Mouse (Mus musculus) limb, embryonic 13.5 days (tissue): ENCODE measurements around the gene Ubap2. TPM values are rescaled to one million over a fixed set of nuclear protein-coding genes. Genes with fewer than 3 reads are reported as not detected.

Experiments used
- ATAC-seq: fragments of 200-750 bp; cut with Nextera tagmentation; 2 replicates; pipeline ENCODE4 v1.8.0; 2017; ENCODE audit warnings: low read depth, moderate number of reproducible peaks, moderate TSS enrichment; ENCODE audit not compliant: low FRiP score
- H3K27ac ChIP-seq: fragments of 300-500 bp; sonication (generic); 2 replicates; pipeline ENCODE4 v1.5.1; 2015; ENCODE audit warnings: inconsistent platforms, mild to moderate bottlenecking, moderate library complexity
- H3K27me3 ChIP-seq: fragments of 300-500 bp; sonication (generic); 2 replicates; pipeline ENCODE4 v1.6.1; 2015; ENCODE audit warnings: mild to moderate bottlenecking, inconsistent platforms
- H3K36me3 ChIP-seq: fragments of 300-500 bp; sonication (generic); 2 replicates; pipeline ENCODE4 v1.6.1; 2015; ENCODE audit warnings: inconsistent platforms, mild to moderate bottlenecking, moderate library complexity
- H3K4me1 ChIP-seq: fragments of 300-500 bp; sonication (generic); 2 replicates; pipeline ENCODE4 v1.6.1; 2015; ENCODE audit warnings: inconsistent platforms
- H3K4me2 ChIP-seq: fragments of 300-500 bp; sonication (generic); replicated peaks from 2 replicates; pipeline ENCODE4 v1.6.1; 2015; ENCODE audit warnings: inconsistent platforms, mild to moderate bottlenecking, moderate library complexity
- H3K4me3 ChIP-seq: fragments of 300-500 bp; sonication (generic); 2 replicates; pipeline ENCODE4 v1.5.1; 2015; ENCODE audit warnings: moderate library complexity, mild to moderate bottlenecking, inconsistent platforms
- H3K9ac ChIP-seq: fragments of 300-500 bp; sonication (generic); 2 replicates; pipeline ENCODE4 v1.6.1; 2015; ENCODE audit warnings: mild to moderate bottlenecking, inconsistent platforms
- H3K9me3 ChIP-seq: fragments of 300-500 bp; sonication (generic); 2 replicates; pipeline ENCODE4 v1.6.1; 2016; ENCODE audit warnings: inconsistent platforms
- WGBS: fragments of 180-500 bp; shearing (Covaris S2); methylation state at CpG from one replicate; pipeline ENCODE4 v1.1.7; 2015; 5-methylcytosine and 5-hydroxymethylcytosine counted together
- polyA plus RNA-seq: library from polyadenylated mRNA; unstranded; fragments of >200 nt; fragmentation: Nextera tagmentation; extraction: Ambion mirVana; gene quantifications from 2 replicates; pipeline ENCODE4 v1.2.1, GENCODE M21; 2015

Gene Ubap2
- polyA plus RNA-seq, 1 experiment from 2014 or later, result 65.2 TPM

DNA sequence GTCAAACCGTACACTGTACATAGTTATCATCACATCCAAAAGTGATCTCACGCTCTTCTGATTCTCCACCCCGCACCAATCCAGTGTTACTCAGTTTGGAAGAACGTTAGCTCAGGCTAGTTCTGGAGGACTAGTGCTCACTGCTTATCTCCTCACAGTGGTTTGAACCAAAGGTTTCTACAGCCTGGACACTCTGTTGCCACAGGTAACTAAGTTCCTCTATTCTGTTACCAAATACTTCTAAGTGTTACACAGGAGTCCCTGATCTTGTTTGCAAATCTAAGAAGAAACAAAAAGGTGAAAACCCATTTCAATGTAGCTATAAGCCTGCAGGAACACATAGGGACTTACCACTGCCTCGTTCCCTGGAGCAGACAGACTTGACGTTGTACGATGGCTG, 21.0 kb upstream of the Ubap2 start:
- Histone ChIP-seq H3K4me2 (no peak overlapping the region), H3K9me3 (no peaks in the 10 kb centered on the region), H3K27ac (no peak overlapping the region), H3K9ac (no peak overlapping the region), H3K4me1 (no peaks in the 10 kb centered on the region), H3K36me3 (peaks cover 98% of the 10 kb centered on the region), H3K27me3 (no peaks in the 10 kb centered on the region), H3K4me3 (no peak overlapping the region)
- 96% methylated on average over 7 of the region's 7 CpGs for WGBS
- ATAC-seq, result no peak

DNA sequence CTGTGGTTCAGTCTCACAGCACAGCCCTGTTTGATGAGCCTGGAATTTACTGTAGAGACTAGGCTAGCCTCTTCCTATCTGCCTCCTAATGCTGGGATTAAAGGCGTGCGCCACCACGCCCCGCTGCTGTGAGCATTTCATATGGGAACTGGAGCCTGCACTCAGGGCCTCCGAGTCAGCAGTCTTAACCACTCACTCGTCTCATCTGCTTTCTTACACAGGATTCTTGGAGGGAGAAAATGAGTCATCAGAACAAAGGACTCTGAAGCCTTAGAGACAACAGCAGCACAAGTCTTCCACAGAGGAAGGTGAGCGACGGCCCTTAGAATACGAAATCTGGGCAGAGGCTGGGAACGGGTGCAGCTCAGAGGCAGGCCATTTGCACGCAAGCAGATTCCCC, 20.6 kb upstream of the Ubap2 start:
- Histone ChIP-seq H3K9me3 (no peaks in the 10 kb centered on the region), H3K9ac (no peak overlapping the region), H3K36me3 (peaks cover 98% of the 10 kb centered on the region), H3K27ac (no peak overlapping the region), H3K4me1 (no peaks in the 10 kb centered on the region), H3K4me2 (no peak overlapping the region), H3K27me3 (no peaks in the 10 kb centered on the region), H3K4me3 (no peak overlapping the region)
- ATAC-seq, result no peak
- 93% methylated on average over 11 of the region's 11 CpGs for WGBS

DNA sequence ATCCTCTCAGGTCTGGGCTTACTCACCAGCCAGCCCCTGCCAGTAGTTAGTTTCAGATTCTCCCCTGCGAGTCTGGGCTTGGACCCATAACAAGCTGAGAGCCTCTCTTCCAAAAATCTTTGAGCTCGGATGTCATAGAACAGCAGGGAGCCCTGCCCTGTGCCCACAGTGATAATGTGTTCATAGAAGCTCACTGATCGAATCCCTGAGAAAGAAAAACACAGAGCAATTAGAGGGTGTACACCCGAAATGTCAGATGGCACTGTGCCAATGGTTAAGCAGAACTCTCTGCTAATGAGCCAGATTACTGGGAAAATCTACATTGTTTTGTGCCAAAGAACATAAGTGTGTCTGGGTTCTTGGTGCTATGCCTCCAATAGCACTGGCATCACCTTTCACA, 19.0 kb upstream of the Ubap2 start:
- 81% methylated on average over 4 of the region's 4 CpGs for WGBS
- Histone ChIP-seq H3K4me1 (peaks cover 9% of the 10 kb centered on the region; the same call in 1 of the 2 replicates), H3K4me2 (no peak overlapping the region), H3K9ac (no peak overlapping the region), H3K27me3 (no peaks in the 10 kb centered on the region), H3K4me3 (no peak overlapping the region), H3K36me3 (peaks cover 86% of the 10 kb centered on the region), H3K9me3 (no peaks in the 10 kb centered on the region), H3K27ac (no peak overlapping the region)
- ATAC-seq, result no peak

DNA sequence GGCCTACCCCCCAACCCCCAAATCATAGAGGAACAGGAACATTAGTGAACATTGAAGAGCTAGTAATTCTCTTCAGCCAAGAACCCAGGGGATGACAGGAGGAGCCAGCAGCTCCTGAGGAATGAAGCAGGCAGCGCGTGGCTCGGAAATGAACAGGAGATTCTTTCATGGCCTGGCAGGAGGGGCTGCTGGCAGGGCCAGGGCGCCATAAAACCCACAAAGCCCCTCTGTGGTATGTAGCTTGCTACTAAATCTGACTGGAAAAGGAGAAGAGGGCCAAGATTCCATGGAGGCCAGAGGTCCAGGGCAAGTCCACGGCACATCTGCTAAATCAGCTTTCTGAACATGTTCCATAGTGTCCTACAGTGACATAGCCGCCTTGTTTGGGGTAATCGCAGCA, 14.9 kb upstream of the Ubap2 start:
- no peaks in the 10 kb centered on the region for H3K9me3 ChIP-seq
- no peaks in the 10 kb centered on the region for H3K27me3 ChIP-seq
- no peak overlapping the region for H3K4me2 ChIP-seq
- H3K36me3 ChIP-seq, result peaks cover 47% of the 10 kb centered on the region
- peak; percentile 75 for ATAC-seq
- H3K4me1 ChIP-seq, result peaks cover 9% of the 10 kb centered on the region; the same call in 1 of the 2 replicates
- no peak overlapping the region for H3K9ac ChIP-seq
- WGBS, result 56% methylated on average over 7 of the region's 7 CpGs
- no peak overlapping the region for H3K4me3 ChIP-seq
- H3K27ac ChIP-seq, result peak overlapping the region; percentile 78; the same call in 1 of the 2 replicates

DNA sequence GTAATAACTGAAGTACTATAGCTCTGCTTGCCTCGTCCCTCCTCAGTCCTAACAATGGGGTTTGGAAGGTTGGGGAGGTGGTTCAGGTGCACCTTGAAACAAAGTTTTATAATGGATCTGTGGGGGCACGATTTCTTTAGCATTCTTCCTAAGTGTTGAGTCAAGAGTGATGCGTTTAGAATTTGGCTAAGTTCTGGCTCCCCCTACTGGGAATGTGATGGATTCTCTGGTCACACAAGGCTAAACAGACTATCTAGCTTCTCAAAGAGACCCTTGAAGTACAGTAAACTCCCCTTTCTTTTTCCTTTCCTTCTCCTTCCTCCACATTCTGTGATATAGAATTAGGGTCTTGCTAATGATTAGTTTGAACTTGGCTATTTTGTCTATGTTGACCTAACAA, 11.5 kb upstream of the Ubap2 start:
- 15% methylated on average over 3 of the region's 3 CpGs for WGBS
- no peaks in the 10 kb centered on the region for H3K27me3 ChIP-seq
- no peak for ATAC-seq

DNA sequence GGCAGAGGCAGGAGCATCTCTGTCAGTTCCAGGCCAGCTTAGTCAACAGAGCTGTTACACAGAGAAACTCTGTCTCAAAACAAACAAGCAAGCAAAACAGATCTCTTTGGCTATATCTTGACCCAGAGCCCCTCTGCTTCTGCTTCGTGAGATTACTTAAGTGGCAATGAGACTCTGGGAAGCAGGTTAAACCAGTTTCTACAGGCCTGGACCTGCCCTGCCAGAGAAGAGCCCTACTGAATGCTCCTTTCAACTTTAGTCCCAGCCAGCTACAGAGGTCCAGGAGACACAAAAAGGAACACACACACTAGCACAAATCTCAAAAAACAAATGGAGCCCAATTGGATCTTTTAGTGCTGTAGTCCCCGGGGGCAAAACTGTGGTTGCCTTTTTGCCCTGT, 9.1 kb upstream of the Ubap2 start:
- 75% methylated on average over 2 of the region's 2 CpGs for WGBS
- Histone ChIP-seq H3K9ac (no peak overlapping the region), H3K4me3 (no peak overlapping the region), H3K4me1 (0 out of 2 replicates have a peak, but pooled peaks cover 3% of the 10 kb centered on the region), H3K9me3 (no peaks in the 10 kb centered on the region), H3K27me3 (no peaks in the 10 kb centered on the region), H3K27ac (no peak overlapping the region), H3K4me2 (no peak overlapping the region), H3K36me3 (no peaks in the 10 kb centered on the region)
- ATAC-seq, result no peak

More for the DNA sequence above, 11.5 kb upstream of the Ubap2 start:
- Histone ChIP-seq H3K9me3 (no peaks in the 10 kb centered on the region), H3K36me3 (peaks cover 13% of the 10 kb centered on the region), H3K4me3 (no peak overlapping the region), H3K9ac (no peak overlapping the region), H3K4me2 (no peak overlapping the region), H3K4me1 (peaks cover 12% of the 10 kb centered on the region; the same call in 1 of the 2 replicates), H3K27ac (no peak overlapping the region)

DNA sequence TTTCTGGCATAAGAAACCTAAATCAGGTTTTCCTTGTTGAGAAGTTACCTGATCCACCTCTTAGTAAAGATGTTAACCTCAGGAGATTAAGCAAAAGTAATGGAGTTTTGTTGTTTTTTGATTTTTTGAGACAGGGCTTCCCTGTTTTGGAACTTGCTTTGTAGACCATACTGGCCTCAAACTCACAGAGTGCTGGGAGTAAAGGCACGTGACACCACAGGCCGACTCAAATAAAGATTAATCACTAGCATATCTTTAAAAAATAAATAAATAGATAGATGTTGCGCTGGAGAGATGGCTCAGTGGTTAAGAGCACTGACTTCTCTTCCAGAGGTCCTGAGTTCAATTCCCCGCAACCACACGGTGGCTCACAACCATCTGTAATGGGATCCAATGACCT, 983 bp upstream of the Ubap2 start:
- H3K4me3 ChIP-seq, result peak overlapping the region; percentile 85
- ATAC-seq, result no peak
- H3K27me3 ChIP-seq, result no peaks in the 10 kb centered on the region
- H3K36me3 ChIP-seq, result peaks cover 4% of the 10 kb centered on the region
- no peaks in the 10 kb centered on the region for H3K9me3 ChIP-seq
- peak overlapping the region; percentile 90 for H3K9ac ChIP-seq
- WGBS, result 76% methylated on average over 5 of the region's 5 CpGs
- H3K4me1 ChIP-seq, result peaks cover 27% of the 10 kb centered on the region
- peak overlapping the region; percentile 94 for H3K27ac ChIP-seq
- H3K4me2 ChIP-seq, result peak overlapping the region; percentile 72

DNA sequence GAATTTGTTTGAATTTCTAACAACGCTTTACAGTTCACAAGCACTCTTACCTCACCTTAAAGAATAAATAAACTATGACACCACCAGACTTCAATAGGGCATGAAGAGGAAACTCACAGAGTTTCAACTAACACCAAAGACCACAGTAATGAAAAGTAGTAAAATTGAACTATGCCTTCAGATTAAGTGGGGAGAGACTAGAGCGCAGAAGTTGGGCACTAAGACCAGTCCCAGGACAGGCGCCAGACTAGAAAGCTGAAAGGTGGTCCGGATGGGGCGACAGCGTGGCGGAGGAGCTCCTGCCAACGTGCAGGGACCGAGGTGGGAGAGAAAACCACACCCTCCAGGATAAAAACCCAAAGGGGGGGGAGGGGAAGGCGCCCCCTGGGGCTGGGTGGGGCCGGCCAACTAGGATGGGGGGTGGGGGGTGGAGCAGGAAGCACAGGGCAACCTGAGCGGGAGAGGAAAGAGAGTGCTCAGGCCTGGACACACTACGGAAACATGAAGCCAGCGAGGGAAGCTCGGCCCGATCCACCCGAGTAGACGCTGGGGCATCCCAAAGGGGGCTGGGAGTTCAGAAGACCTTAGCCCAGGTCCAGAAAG, 466 bp downstream of the Ubap2 start:
- Histone ChIP-seq H3K4me1 (peaks cover 27% of the 10 kb centered on the region), H3K36me3 (peaks cover 18% of the 10 kb centered on the region), H3K27ac (peak overlapping the region; percentile 94), H3K9me3 (no peaks in the 10 kb centered on the region), H3K4me2 (peak overlapping the region; percentile 86), H3K9ac (peak overlapping the region; percentile 90), H3K4me3 (peak overlapping the region; percentile 85), H3K27me3 (no peaks in the 10 kb centered on the region)
- ATAC-seq, result peak; percentile 51
- under 1% methylated on average over 17 of the region's 18 CpGs for WGBS

DNA sequence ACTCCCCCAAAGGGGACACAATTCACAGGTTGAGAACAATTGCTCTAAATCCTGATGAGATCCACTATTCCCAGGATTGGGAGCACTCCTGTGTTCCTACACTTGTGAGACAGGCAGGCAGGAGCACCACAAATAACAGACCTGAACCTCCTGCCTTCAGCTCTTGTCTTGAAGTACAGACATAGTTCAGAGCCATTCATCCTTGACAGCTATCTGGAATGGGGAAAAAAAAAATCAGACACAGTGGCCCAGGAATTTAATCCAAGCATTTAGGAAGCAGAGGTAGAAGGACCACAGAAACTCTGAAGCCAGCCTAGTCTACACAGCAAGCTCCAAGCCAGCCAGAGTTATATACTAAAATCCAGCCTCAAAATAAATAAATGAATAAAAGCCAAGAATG, 6.8 kb downstream of the Ubap2 start:
- no peaks in the 10 kb centered on the region for H3K9me3 ChIP-seq
- no peak for ATAC-seq
- H3K27ac ChIP-seq, result no peak overlapping the region
- H3K4me1 ChIP-seq, result peaks cover 12% of the 10 kb centered on the region
- H3K36me3 ChIP-seq, result peaks cover 54% of the 10 kb centered on the region
- no peaks in the 10 kb centered on the region for H3K27me3 ChIP-seq
- H3K4me2 ChIP-seq, result no peak overlapping the region
- H3K4me3 ChIP-seq, result no peak overlapping the region
- no peak overlapping the region for H3K9ac ChIP-seq

DNA sequence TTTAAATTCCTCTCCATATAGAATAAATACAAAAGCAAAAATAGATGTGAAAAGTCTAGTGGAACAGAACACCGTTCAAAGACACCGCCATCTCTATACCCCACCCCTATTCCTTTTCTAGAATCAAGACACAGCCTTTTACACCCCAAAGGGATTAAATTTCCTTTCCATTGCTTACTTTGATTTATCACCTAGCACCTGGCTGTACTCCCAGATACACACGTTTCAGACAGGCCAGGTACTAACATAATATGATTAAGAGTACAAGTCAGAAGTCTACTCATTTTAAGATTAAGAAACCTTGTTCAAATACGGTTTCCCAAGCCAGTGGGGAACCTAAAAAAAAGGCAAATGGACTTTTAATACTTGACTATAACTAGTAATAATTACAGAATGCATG, 8.6 kb downstream of the Ubap2 start:
- Histone ChIP-seq H3K36me3 (peaks cover 70% of the 10 kb centered on the region), H3K27me3 (no peaks in the 10 kb centered on the region), H3K4me3 (no peak overlapping the region), H3K9ac (no peak overlapping the region), H3K27ac (no peak overlapping the region), H3K9me3 (no peaks in the 10 kb centered on the region), H3K4me1 (no peaks in the 10 kb centered on the region; the same call in 1 of the 2 replicates), H3K4me2 (no peak overlapping the region)
- ATAC-seq, result no peak
- WGBS, result 69% methylated on average over 4 of the region's 4 CpGs

DNA sequence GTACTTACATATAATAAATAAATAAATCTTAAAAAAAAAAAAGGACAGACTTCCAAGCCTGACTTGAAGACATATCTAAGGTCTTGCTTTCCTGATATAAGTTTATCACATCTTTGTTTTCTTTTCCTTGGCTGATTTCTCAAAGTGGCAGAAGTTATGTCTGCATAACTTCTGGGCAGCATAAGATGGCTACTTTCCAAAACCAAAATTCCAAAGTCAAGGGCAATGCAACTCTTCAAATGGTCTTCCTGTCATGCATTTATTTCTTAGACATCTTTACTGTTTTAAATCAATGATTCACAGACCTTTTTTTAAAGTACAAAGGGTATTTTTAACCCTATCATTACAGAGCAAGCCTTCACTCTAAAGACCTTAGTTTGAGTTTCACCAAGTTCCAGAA, 14.3 kb downstream of the Ubap2 start:
- no peak overlapping the region for H3K27ac ChIP-seq
- no peak for ATAC-seq
- H3K4me2 ChIP-seq, result no peak overlapping the region
- no peaks in the 10 kb centered on the region for H3K9me3 ChIP-seq
- H3K4me1 ChIP-seq, result no peaks in the 10 kb centered on the region
- no peak overlapping the region for H3K9ac ChIP-seq
- peaks cover 37% of the 10 kb centered on the region for H3K36me3 ChIP-seq
- H3K4me3 ChIP-seq, result no peak overlapping the region
- no peaks in the 10 kb centered on the region for H3K27me3 ChIP-seq

DNA sequence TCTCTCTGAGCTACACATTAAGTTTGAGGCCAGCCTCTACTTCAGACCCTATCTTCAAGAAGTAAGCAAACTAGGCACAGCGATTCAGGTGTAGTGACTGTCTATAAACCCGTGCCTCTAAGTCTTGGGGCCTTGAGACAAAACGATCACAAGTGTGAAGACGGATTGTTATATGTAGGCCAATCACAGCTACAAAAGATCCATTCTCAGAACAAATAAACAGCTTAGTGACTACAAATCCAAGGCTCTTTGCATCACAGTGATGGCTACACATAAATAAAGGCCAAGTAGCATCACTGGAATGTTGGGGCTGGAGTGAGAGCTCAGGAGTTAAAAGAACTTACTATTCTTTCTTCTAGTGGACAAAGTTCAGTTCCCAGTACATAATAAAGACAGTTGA, 15.9 kb downstream of the Ubap2 start:
- Histone ChIP-seq H3K9me3 (no peaks in the 10 kb centered on the region), H3K4me2 (no peak overlapping the region), H3K4me3 (no peak overlapping the region), H3K9ac (no peak overlapping the region), H3K4me1 (no peaks in the 10 kb centered on the region), H3K36me3 (peaks cover 27% of the 10 kb centered on the region), H3K27me3 (no peaks in the 10 kb centered on the region), H3K27ac (no peak overlapping the region)
- no peak for ATAC-seq
- WGBS, result 89% methylated on average over 4 of the region's 4 CpGs

DNA sequence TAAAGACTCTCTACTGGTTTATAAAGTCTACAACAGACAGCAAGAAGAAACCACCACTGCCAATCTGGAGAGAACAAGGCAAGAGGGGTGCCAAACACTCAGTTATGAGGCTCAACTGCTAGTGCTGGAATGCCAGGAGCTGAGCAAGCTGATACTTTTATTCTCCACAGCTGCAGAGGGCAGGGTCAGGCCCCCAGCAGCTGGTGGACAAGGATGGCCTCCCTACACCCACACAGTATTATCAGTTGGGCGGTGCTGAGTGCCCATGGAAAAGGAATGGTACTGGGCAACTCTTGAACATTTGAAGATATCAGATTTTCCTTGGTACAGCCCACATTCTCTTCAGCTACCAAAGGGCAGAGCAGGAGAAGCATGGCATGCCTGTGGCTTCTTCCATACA, 17.2 kb downstream of the Ubap2 start:
- no peak overlapping the region for H3K27ac ChIP-seq
- H3K36me3 ChIP-seq, result peaks cover 29% of the 10 kb centered on the region
- no peak for ATAC-seq

More for the DNA sequence above, 17.2 kb downstream of the Ubap2 start:
- 100% methylated on average over 1 of the region's 1 CpGs for WGBS
- no peaks in the 10 kb centered on the region for H3K27me3 ChIP-seq
- H3K4me1 ChIP-seq, result no peaks in the 10 kb centered on the region
- H3K4me2 ChIP-seq, result no peak overlapping the region
- no peak overlapping the region for H3K9ac ChIP-seq
- H3K9me3 ChIP-seq, result no peaks in the 10 kb centered on the region
- H3K4me3 ChIP-seq, result no peak overlapping the region
